Mouse (Mus musculus) myocyte (in vitro differentiated cells): ENCODE measurements around the gene Fam83f.

ENCODE experiments used
- CEBPB ChIP-seq: IDR thresholded peaks from 2 replicates; pipeline ENCODE4 v1.6.1; 2011; ENCODE audit warnings: mild to moderate bottlenecking, moderate library complexity; ENCODE audit not compliant: poor library complexity, insufficient read depth, severe bottlenecking
- E2F4 ChIP-seq: IDR thresholded peaks from one replicate; pipeline ENCODE4 v1.6.1; 2011; ENCODE audit warnings: mild to moderate bottlenecking, control low read depth, moderate library complexity; ENCODE audit not compliant: insufficient read depth
- MYOG ChIP-seq, 3 experiments: IDR thresholded peaks; one replicate each; pipeline ENCODE4 v1.6.1; 2011; ENCODE audit warnings: control low read depth in 2 of 3, low read depth in 2 of 3, mild to moderate bottlenecking in 2 of 3; ENCODE audit not compliant: insufficient read length in 2 of 3, control insufficient read depth in 1 of 3, insufficient read depth in 1 of 3

DNA sequence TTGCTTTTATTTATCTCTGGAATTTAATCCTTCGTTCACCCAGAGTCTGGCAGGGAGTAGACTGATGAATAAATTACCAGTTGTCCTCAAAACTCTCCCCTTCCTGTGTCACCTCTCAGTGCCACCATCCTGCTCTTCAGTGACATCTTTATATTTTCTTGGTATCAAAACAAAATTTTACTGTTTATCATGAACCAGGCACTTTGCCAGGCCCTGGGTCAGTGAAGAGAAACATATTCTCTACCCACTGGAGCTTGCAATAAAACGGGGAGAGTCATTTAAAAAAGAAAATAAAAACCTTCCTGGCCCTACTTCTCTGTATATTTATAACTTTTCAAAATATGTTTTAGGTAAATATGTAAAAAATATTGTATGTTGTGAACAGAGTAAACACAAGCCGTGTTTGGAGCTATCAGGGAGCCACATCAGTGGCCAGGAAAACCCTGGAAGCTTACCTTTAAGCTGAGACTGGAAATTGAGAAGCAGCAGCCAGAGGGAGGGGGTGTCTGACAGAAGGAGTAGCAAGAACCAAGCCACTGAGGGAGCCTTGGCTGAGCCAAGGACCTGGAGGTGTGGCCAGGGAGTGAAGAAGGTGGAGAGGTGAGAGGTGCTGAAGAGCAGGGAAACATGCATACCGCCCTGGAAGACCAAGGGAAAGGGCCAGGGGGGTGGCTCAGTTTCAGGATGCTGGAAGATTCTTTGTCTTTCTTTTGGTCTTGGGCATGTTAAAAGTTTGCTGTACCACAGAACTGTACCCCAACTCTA lies 60.8 kb downstream of the Fam83f start:
- TF ChIP-seq MYOG (IDR thresholded peaks at IDR 0.05; ENCODE audit: control insufficient read depth in 1 of 3, insufficient read depth in 1 of 3, insufficient read length in 2 of 3, low read depth in 2 of 3): no peak
- TF ChIP-seq E2F4: no peak
- TF ChIP-seq CEBPB: no peak
